Mouse (Mus musculus): Measurements from ENCODE around the gene En1.

DNA sequence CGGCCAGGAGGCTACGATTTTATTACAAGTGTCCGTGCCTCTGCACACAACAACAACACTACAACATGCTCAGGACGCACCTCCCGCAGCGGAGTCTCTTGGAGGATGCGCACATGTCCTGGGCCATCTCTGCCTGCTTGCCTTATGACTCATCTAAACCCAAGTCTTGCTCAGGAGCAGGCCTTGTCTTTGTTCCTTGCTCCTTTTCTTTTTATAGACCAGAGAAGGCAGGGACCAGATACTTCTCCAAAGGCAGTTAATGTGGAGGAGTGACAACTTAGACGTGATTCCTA is 2.9 kb downstream of the En1 start:
- no peak for TF ChIP-seq CTCF (IDR thresholded peaks at IDR 0.05; ENCODE audit: low read depth)
- TF ChIP-seq EP300 (IDR thresholded peaks at IDR 0.05; ENCODE audit: low read depth) = no peak

All from liver, embryonic 14.5 days (tissue).